Mouse (Mus musculus): Measurements from ENCODE around the gene Atxn1. TPM values are rescaled to one million over a fixed set of nuclear protein-coding genes. Genes with fewer than 3 reads are reported as not detected.

The Atxn1 gene
- polyA plus RNA-seq, 1 experiment from 2014 or later, result 11.9 TPM

GRCm38 (mm10) chr13:45508495-45508894, 456.3 kb downstream of the Atxn1 start:
- DNase-seq (ENCODE audit: low spot score) (no peak), ATAC-seq (peak; percentile 36)
- Histone ChIP-seq H3K9me3 (ENCODE audit: low read length) (no peaks in the 10 kb centered on the region), H3K4me2 (replicated peaks; ENCODE audit: low read depth, low read length) (peak overlapping the region; percentile 91), H3K27ac (ENCODE audit: low read length) (no peak overlapping the region), H3K9ac (replicated peaks; ENCODE audit: low read depth) (no peak overlapping the region), H3K4me3 (ENCODE audit: low read depth, low read length) (peak overlapping the region; percentile 51), H3K27me3 (replicated peaks; ENCODE audit: insufficient read depth, low read length) (no peaks in the 10 kb centered on the region), H3K36me3 (ENCODE audit: insufficient read depth, low read length) (no peaks in the 10 kb centered on the region), H3K4me1 (ENCODE audit: insufficient read depth, low read depth, low read length) (peaks cover 5% of the 10 kb centered on the region; the same call in 1 of the 2 replicates)
- peak; percentile 37 for TF ChIP-seq CTCF (IDR thresholded peaks at IDR 0.05)
- TF ChIP-seq EP300 (IDR thresholded peaks at IDR 0.05), result no peak
- 5% methylated on average over 8 of the region's 8 CpGs for WGBS

GRCm38 (mm10) chr13:45507274-45508229, 457.3 kb downstream of the Atxn1 start, which contains the start of gene Gmpr:
Gene Gmpr, plus strand, starts transcription at chr13:45507444.
- DNase-seq (ENCODE audit: low spot score), result peak; percentile 82
- WGBS, result 3% methylated on average over 62 of the region's 63 CpGs

GRCm38 (mm10) chr13:45505546-45505945, 459.3 kb downstream of the Atxn1 start:
- H3K4me1 ChIP-seq (ENCODE audit: insufficient read depth, low read depth, low read length), result peaks cover 5% of the 10 kb centered on the region; the same call in 1 of the 2 replicates
- no peaks in the 10 kb centered on the region for H3K9me3 ChIP-seq (ENCODE audit: low read length)
- no peak overlapping the region for H3K9ac ChIP-seq (replicated peaks; ENCODE audit: low read depth)
- no peak for ATAC-seq
- H3K36me3 ChIP-seq (ENCODE audit: insufficient read depth, low read length), result no peaks in the 10 kb centered on the region
- no peak for DNase-seq (ENCODE audit: low spot score)
- 95% methylated on average over 3 of the region's 3 CpGs for WGBS
- H3K27ac ChIP-seq (ENCODE audit: low read length), result no peak overlapping the region
- H3K4me3 ChIP-seq (ENCODE audit: low read depth, low read length), result no peak overlapping the region
- no peak overlapping the region for H3K4me2 ChIP-seq (replicated peaks; ENCODE audit: low read depth, low read length)
- TF ChIP-seq CTCF (IDR thresholded peaks at IDR 0.05), result no peak
- TF ChIP-seq EP300 (IDR thresholded peaks at IDR 0.05), result no peak
- H3K27me3 ChIP-seq (replicated peaks; ENCODE audit: insufficient read depth, low read length), result no peaks in the 10 kb centered on the region

More at GRCm38 (mm10) chr13:45507274-45508229, 457.3 kb downstream of the Atxn1 start, which contains the start of gene Gmpr:
- TF ChIP-seq EP300 (IDR thresholded peaks at IDR 0.05) (no peak), CTCF (IDR thresholded peaks at IDR 0.05) (peak; percentile 28)
- no peak within 1 kb of the TSS for H3K9ac ChIP-seq (replicated peaks; ENCODE audit: low read depth)
- peak; percentile 87 for ATAC-seq
- H3K4me2 ChIP-seq (replicated peaks; ENCODE audit: low read depth, low read length), result peak within 1 kb of the TSS; percentile 91
- H3K27me3 ChIP-seq (replicated peaks; ENCODE audit: insufficient read depth, low read length), result no peaks in the 10 kb centered on the region
- peak within 1 kb of the TSS; percentile 51 for H3K4me3 ChIP-seq (ENCODE audit: low read depth, low read length)
- no peaks in the 10 kb centered on the region for H3K9me3 ChIP-seq (ENCODE audit: low read length)
- H3K36me3 ChIP-seq (ENCODE audit: insufficient read depth, low read length), result no peaks in the 10 kb centered on the region
- peaks cover 5% of the 10 kb centered on the region; the same call in 1 of the 2 replicates for H3K4me1 ChIP-seq (ENCODE audit: insufficient read depth, low read depth, low read length)
- no peak within 1 kb of the TSS for H3K27ac ChIP-seq (ENCODE audit: low read length)

- no peak for TF ChIP-seq CTCF (IDR thresholded peaks at IDR 0.05)
- no peak for TF ChIP-seq EP300 (IDR thresholded peaks at IDR 0.05)
- 79% methylated on average over 5 of the region's 5 CpGs for WGBS
Measured at GRCm38 (mm10) chr13:45502791-45503190, 462.0 kb downstream of the Atxn1 start.

GRCm38 (mm10) chr13:45499906-45500305, 464.9 kb downstream of the Atxn1 start:
- Histone ChIP-seq H3K36me3 (ENCODE audit: insufficient read depth, low read length) (no peaks in the 10 kb centered on the region), H3K4me1 (ENCODE audit: insufficient read depth, low read depth, low read length) (no peaks in the 10 kb centered on the region), H3K27ac (ENCODE audit: low read length) (no peak overlapping the region), H3K9ac (replicated peaks; ENCODE audit: low read depth) (no peak overlapping the region), H3K27me3 (replicated peaks; ENCODE audit: insufficient read depth, low read length) (no peaks in the 10 kb centered on the region), H3K4me2 (replicated peaks; ENCODE audit: low read depth, low read length) (no peak overlapping the region), H3K9me3 (ENCODE audit: low read length) (no peaks in the 10 kb centered on the region), H3K4me3 (ENCODE audit: low read depth, low read length) (no peak overlapping the region)
- TF ChIP-seq EP300 (IDR thresholded peaks at IDR 0.05) (no peak), CTCF (IDR thresholded peaks at IDR 0.05) (no peak)
- no peak for DNase-seq (ENCODE audit: low spot score)
- 84% methylated on average over 3 of the region's 3 CpGs for WGBS
- no peak for ATAC-seq

More at GRCm38 (mm10) chr13:45502791-45503190, 462.0 kb downstream of the Atxn1 start:
- H3K4me2 ChIP-seq (replicated peaks; ENCODE audit: low read depth, low read length), result no peak overlapping the region
- H3K4me3 ChIP-seq (ENCODE audit: low read depth, low read length), result no peak overlapping the region
- no peaks in the 10 kb centered on the region for H3K4me1 ChIP-seq (ENCODE audit: insufficient read depth, low read depth, low read length)
- H3K27ac ChIP-seq (ENCODE audit: low read length), result no peak overlapping the region
- no peaks in the 10 kb centered on the region for H3K9me3 ChIP-seq (ENCODE audit: low read length)
- ATAC-seq (no peak), DNase-seq (ENCODE audit: low spot score) (no peak)
- no peaks in the 10 kb centered on the region for H3K36me3 ChIP-seq (ENCODE audit: insufficient read depth, low read length)
- no peaks in the 10 kb centered on the region for H3K27me3 ChIP-seq (replicated peaks; ENCODE audit: insufficient read depth, low read length)
- H3K9ac ChIP-seq (replicated peaks; ENCODE audit: low read depth), result no peak overlapping the region

All from lung, postnatal 0 days (tissue).